Mouse (Mus musculus) thymus, postnatal 10 days (tissue): Measurements from ENCODE around the gene Hhipl1.

ENCODE experiments used
- DNase-seq, 2 experiments: peaks; one replicate each; pipeline ENCODE4 v3.0.0; 2021; ENCODE audit warnings: low spot score in 2 of 2

Gene Hhipl1

DNA sequence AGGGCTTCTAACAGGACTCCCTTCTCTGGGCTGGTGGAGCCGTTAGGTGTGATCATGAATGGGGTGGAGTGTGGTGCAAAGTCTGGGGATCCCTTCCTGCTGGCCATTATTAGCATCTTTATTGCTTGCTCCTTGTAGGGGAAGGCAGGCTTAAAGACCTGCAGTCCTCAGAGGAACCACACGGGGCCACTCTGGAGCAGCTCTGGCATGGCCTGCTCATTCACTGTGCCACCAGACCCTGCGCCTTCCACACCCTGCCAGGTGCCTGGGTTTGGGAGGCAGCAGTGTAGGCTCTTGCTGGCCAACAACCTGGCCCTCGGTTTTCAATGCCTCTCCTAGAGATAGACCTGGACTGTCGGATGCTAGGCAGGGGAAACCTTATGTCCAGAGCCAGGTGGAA lies 57.7 kb downstream of the Hhipl1 start:
- DNase-seq, result peak; percentile 5 to 37

DNA sequence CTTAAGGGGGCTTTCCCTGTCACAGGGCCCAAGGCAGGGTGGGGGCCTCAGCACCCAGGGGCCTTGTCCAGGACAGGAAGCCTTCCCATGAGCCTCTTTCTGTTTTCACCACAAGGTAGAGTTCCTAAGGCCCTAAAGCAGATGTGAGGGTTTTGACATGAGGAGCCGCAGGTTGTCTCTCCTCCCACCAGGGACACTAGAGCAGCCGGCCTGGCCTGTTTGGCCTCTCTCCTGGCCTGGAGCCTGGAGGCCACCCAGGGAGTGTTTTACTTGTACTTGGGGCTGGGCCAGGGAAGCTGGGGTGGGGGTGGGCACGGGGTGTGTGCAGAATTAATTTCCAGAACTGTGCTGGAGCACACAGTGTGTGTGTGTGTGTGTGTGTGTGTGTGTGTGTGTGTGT lies 59.3 kb downstream of the Hhipl1 start:
- no peak for DNase-seq

DNA sequence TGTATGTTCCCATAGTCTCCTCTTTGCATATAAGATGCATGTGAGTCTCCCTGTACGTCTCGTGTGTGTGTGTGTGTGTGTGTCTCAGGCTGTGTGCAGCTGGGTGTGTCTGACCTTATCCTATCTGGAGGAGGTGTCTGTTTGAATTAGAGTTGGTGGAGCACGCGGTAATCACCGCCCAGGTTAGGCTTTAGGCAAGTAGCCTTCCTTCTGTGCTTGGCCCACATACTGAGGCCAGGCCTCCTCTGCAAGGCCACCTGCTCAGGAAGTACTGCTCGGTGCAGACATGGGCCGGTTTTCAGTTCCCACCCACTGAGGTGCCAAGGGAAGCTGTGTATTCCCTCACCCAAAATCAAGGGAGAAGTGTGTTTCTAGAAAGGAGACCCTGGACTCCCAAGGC lies 59.8 kb downstream of the Hhipl1 start:
- no peak for DNase-seq

DNA sequence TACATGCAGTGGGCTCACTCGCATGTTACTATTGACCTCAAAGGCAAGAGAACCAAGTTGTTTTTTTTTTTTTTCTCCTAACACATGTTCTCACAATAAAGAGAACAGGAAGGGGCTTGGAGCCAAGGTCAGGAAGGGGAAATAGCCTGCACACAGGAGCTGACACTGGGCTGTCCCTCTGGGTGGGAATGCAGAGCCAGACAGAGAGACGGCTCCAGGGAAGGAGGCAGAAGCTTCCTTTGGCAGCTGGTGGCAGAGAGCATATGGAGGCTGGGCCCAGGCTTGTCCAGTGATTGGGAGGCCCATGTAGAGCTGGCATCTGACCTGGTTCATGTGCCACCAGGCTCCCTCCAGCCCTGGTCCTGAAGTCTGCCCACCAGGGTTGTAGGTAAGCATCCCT lies 61.8 kb downstream of the Hhipl1 start:
- no peak for DNase-seq

DNA sequence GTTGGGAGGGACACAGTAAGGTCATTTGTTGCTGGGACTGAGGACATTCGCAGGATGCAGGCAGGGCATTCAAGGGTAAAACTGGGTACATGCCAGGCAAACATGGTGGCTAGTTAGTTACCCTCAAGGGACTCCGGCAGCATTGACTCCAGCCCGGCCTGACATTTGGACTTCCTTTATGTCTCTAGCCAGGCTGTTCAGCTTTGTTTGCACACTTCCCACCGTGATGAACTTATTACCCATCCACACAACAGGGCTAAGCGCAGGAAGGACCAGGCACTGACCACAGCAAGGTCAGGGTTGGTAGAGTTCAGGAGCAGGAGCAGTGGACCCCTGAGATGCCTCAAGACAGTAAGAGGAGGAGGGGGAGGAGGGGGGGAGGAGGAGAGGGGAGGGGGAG lies 62.9 kb downstream of the Hhipl1 start:
- no peak for DNase-seq

DNA sequence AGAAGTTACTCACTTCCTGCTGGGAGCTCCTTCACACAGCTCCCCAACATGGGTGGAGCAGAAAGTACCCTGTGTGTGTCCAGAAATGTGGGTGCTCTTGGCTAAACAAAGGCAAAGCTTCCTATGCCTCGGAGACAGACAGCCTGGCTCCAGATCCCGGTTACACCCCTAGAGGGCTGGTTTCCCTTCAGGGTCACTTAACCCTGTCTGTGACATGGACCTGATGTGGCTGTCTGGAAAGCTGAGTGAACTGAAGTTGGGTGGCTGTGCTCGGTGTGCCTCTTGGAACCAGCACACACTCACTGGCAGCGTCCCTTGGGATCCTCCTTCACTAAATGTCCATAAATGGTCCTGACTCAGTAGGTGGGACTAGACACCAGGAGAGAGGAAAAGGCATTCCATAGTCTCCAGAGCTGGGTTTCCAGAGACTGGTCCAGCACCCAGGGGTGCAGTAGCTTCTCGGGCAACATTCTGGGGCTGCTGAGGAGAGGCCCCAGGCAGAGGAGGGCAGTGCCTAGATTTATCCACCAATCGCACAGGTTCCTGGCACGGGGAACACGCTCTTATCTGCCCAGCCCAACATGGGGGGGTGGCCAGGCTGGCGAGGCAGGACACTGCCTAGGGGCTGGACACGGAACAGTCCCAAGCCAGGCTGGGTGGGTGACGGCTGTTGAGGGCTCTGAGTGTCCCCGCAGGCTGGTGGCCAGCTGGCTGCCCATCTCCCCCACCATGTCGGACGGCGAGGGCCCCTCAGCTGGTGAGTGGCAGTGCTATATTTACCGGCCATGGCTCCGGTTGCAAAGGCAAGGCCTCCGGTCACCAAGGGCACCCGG lies 64.7 kb downstream of the Hhipl1 start, which contains the start of gene Eml1:
Gene Eml1, plus strand, starts transcription at position 362 of the 833 bp plus-strand sequence.
- DNase-seq, result no peak

DNA sequence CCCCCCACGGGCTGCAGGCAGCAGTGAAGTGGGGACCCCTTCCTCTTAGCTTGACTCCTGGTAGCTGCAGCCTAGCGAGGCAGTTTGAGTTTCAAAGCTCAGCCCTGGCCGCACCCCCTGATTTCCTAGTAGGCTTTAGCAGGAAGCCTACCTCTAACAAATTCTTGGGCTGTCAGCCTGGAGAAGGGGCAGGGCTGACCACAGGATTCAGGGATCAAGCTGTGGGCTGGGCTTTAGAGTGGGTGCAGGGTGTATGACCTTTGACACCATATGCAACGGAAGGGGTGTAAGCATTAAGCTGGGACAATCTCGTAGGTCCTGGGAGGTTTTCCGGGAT lies 65.3 kb downstream of the Hhipl1 start:
- DNase-seq, result no peak

DNA sequence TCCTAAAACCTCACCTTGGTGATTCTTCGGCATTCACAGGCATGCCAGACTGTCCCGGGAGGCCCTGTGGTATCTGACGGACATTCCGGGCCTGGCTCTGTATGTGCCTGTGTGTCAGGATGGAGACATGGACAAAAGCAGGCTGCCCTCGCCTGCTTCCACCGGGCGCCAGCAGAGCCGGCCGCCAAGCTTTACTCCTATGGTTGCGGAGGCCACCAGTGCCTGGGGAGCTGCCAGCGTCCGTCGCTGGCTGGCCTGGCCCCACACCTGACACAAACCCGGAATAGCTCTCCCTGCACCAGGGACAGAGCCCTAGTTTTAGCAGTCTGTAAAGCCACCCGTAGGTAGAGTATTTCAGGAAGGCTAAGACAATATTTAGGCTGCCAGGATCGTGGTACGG lies 66.2 kb downstream of the Hhipl1 start:
- no peak for DNase-seq

DNA sequence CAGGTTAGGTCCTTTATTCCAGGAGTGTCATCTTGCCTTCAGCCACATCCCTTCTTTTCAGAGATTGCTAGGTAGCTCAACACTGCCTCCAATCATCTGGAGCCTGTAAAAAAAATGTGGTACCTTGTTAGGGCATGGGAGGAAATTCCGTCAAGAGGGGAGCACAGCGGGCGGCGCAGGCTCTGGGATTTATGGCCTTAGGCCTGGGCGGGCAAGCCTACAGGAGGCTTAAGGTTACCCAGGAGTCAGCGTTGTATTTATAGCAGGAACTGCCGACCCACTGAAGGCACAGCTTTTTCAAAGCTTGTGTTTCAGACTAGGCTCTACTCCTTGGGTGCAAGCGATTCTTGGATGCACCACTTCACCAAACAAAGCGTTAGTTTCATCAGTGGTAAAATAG lies 67.5 kb downstream of the Hhipl1 start:
- no peak for DNase-seq

DNA sequence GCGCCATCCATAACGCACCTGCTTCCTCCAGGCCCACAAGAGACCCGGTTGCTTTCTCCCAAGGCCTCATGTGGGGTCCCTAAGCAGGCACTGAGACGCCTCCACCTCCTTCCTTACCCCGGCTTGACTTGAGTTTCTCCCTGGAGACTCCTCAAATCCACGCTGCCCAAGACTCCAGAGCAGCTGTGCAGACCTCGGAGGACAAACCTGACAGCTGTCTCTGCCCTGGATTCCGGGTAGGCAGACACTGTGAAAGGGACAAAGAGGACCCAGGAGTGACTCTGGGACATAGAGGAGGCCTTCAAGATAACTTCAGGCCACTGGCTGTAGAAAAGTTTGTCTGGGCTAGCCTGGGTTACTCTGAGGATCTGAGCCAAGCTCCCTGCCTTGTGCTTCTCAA lies 68.6 kb downstream of the Hhipl1 start:
- no peak for DNase-seq

DNA sequence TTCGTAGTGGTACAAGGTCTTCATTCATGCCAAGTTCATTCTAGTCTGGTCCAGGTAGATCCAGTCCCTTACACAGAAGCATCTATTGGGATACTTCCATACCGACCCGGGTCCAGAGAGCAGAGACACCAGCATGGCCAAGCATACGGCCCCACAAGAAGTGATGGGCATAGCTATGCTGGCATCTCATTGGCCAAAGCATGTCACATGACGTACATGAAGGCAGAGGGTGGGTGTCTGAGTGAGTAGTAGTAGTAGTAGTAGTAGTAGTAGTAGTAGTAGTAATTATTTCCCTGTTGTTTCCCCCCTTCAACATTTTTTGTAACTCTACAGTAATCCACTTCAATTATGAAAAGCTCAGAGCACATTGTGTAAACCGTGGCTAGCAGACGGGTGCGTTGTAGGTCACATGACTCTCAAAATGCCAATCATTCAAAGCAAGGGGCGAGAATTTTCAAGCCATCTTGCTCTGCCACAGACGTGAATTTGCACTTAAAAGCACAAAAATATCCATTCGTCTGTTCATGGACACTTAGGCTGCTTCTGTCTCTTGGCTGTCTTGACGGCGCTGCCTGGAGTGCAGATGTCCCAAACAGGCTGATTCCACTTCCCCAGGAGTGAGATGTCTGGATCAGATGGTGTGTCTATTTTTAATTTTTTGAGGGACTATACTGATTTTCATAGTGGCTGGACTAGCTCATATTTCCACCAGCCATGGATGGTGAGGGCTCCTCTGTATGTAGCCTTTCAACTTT lies 72.5 kb downstream of the Hhipl1 start:
- DNase-seq, result no peak
